Mouse (Mus musculus) embryo, embryonic 10.5 days (tissue): ENCODE results near the gene Madd.
A peak's percentile ranks its signal among the peaks of the same experiment; 100 is the strongest.
"Not testable (repeated sequence)": the region's sequence is repeated elsewhere in the genome, so short reads cannot be mapped to it uniquely, and the experiment has no call there.

Experiments
- DNase-seq: peaks from one replicate; pipeline ENCODE4 v3.0.0-alpha.2; 2015; ENCODE audit warnings: low spot score

The Madd gene

DNA sequence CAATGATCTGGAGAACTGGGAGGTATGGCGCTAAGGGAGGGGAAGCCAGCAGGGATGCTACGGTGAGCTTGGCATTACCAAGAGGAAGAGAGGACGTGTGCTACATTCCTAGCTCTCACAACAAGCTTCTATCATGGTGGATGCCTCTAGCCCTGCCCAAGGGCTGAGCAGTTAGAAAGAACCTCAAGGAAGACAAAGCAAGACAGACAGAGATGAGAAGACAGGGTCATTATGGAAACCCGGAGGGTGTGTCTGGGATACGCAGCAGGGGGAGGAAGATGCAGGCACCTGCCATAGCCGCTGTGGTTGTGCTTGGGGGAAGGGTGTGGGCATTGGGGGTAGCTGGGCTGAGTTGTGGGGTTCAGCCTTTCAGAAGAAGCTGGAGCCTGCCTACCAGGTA, 60.1 kb downstream of the Madd start:
- DNase-seq, result no peak

DNA sequence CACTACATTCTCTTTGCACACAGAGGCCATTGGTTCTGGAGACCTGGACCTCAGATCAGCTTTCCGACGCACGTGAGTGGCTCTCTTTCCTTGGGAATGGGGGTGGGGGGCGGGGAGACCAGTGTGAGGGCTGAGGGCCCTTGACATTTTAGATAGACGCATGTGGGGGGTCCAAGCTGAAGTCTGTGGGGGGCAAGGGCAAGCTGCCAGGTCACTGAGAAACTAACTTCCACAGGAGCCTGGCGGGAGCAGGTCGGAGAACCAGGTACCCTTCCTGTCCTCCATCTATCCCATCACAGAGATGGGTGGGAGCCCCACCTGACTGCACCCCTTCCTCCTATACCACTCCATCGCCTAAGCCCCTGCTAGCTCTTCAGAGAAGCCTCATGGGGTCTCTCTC, 62.1 kb downstream of the Madd start:
- no peak for DNase-seq

- no peak for DNase-seq
Observed at GRCm38 (mm10) chr2:91121011-91121410, 62.6 kb downstream of the Madd start.

DNA sequence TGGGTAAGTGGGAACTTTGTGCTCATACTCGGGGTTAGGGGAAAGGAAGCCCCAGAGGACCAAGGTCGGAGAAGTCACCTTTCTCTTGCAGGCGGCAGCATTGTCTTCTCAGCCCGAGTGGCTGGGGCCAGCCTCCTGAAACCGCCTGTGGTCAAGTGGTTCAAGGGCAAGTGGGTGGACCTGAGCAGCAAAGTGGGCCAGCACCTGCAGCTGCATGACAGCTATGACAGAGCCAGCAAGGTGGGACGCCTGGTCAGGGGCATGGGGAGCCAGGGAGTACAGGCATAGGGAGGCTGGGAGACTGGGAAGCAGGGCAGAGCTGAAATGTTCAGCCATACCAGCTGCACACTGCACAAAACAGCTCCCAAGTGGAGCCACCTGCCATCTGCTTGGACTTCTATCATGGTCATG, 63.4 kb downstream of the Madd start:
- no peak for DNase-seq

GRCm38 (mm10) chr2:91119551-91119950, 64.1 kb downstream of the Madd start:
- DNase-seq, result no peak

DNA sequence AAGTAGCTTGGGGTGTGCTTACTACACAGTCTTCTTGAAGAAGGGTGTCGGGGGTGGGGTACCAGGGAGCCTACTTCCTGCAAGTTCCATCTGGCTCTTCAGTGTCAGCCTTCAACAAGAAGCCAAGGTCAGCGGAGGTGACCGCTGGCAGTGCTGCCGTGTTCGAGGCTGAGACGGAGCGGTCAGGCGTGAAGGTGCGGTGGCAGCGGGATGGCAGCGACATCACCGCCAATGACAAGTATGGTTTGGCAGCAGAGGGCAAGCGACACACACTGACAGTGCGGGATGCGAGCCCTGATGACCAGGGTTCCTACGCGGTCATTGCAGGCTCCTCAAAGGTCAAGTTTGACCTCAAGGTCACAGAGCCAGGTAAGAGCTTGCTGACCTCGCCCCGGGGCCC, 64.6 kb downstream of the Madd start:
- no peak for DNase-seq

GRCm38 (mm10) chr2:91118647-91119046, 65.0 kb downstream of the Madd start:
- no peak for DNase-seq

DNA sequence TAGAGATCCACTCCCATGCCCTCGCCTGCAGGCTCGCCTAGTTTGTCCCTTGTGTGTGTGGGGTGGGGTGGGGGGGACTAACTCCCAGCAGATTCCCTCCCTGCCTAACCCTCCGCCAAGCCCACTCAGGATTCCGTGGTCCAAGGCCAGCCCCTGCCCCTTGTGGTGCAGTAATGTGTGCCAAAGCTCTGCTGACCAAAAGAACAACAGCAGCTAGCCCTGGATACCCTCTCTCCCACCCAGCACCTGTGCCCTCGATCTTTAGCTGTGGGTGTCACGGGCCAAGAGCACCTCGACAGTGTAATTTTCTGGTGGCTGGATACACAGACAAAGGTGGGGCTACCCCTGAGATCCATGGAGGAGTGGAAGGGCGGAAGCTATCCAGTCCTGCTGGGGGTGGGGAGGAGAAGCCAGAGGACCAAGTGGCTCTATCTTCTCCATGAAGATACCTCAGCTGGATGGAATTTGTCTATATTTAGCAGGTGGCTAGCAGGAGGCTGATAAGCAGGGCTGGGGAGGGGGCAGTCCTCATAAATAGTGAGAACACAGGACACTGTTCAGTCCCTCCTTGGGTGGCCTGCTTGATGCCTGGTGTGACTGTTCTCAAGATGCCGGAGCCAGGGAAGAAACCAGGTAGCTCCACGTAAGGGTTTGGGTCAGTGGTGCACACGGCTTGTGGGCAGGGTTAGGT, 65.9 kb downstream of the Madd start, which contains the start of gene Mybpc3:
Mybpc3 (plus strand) TSS at position 560 of the 691 bp plus-strand sequence.
- no peak for DNase-seq

GRCm38 (mm10) chr2:91116842-91117241, 66.8 kb downstream of the Madd start:
- DNase-seq, result no peak

DNA sequence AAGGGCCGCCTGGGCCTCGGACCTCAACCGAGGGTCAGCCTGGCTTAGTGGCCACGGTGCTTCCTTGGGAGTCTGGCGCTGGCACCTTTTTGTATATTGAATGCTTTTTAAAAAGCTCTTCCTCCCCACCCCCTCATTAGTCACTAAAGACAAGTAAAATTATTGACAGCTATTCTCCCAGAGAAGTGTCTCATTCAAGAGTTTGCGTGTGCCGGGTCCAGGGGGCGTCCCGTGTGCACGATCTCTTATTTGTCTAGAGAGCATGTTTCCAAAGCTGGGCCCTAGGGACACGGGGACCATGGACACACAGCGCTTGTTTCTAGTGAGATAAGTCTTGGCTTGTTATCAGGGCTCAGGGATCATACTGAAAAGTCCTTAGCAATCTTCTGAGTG, 68.1 kb downstream of the Madd start:
- DNase-seq, result no peak

- peak; percentile 97 for DNase-seq
Observed at GRCm38 (mm10) chr2:91114781-91115577, 68.7 kb downstream of the Madd start.

DNA sequence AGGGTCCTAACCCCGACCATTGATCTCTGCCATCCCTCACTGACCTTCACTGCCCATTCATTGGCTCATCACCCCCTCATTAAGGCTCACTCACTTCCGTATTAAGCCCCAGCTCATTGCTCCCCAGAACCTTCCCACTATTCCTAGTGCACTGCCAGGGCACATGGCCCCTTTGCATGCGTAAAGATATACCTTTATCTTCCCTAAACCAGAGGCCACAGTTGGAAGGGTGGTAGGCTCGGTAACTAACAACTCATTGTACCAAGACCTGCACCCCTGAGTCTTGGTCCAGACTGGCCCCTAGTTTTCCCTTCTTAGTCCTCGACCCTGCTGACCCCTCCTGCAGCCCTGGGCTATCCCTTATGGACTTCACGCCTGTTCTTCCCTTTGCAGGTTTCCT, 69.8 kb downstream of the Madd start:
- DNase-seq, result no peak

- DNase-seq, result no peak
Observed at GRCm38 (mm10) chr2:91113334-91113733, 70.3 kb downstream of the Madd start.

DNA sequence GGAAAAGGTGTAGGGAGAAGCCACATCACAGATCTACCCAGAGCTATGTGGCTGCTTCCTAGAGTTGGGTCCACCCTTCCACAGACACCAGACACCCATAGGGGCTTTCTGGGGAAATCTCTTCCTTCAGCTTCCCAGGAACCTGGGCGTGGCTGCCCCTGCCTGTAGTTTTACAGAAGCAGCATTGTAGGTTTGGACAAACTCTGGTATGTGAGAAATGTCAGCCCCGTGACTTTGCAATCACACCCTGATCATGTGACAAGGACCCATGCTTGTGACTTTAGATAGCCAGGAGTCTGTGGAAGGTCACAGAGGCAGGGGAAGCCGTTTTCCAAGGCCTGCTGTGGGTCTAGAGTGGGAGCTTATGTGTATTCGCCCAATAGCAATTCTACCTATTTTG, 71.1 kb downstream of the Madd start:
- DNase-seq, result no peak

- DNase-seq, result not testable (repeated sequence)
Observed at GRCm38 (mm10) chr2:91111832-91112231, 71.8 kb downstream of the Madd start.

GRCm38 (mm10) chr2:91110429-91110828, 73.2 kb downstream of the Madd start:
- no peak for DNase-seq

DNA sequence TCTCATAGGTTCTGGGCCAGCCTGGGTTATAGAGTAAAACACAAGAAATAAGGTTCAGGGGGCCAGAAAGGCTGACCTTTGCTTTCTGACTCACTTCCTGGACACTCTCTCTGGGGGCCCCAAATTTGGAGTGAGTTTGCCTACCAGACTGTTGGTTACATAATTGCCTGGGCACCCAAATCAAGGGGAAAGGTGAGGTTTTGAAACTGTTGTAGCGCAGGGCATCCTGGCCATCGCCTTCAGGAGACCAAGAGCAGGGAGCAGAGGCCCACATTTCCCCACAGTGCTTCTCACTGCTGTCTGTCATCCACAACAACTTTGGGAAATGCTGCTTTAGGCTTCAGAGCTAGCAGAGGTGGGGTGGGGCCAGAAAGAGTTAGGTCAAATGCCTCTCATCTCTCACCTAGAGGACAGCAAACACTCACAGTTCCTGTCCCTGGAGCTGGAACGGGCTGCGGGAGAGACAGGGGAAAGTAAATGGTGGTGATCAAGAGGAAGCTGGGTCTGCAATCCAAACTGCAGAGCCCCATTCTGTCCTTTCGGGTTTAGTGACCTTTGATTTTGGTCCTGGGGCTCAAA, 73.7 kb downstream of the Madd start:
- no peak for DNase-seq

DNA sequence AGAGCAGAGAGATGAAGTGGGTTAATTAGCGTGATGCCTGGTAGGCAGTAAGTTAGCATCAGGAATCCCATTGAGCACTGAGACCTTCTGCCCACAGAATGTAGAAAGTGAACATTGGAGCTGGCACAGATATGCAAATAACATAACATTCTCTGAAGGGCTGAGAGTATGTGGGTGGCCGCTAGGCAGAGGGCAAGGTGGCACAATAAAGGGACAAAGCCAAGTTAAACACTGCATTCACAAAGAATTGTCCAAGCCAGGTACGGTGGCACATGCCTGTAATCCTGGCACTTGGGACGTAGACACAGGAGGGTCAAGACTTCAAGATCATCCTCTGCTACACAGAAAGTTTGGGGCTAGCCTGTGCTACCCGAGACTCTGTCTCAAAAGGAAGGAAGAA, 74.4 kb downstream of the Madd start:
- DNase-seq, result no peak

- DNase-seq, result no peak
Observed at GRCm38 (mm10) chr2:91108156-91108555, 75.5 kb downstream of the Madd start.

GRCm38 (mm10) chr2:91101124-91101740, 82.4 kb downstream of the Madd start:
- DNase-seq, result peak; percentile 95

GRCm38 (mm10) chr2:91098156-91098555, 85.5 kb downstream of the Madd start:
- DNase-seq, result no peak

DNA sequence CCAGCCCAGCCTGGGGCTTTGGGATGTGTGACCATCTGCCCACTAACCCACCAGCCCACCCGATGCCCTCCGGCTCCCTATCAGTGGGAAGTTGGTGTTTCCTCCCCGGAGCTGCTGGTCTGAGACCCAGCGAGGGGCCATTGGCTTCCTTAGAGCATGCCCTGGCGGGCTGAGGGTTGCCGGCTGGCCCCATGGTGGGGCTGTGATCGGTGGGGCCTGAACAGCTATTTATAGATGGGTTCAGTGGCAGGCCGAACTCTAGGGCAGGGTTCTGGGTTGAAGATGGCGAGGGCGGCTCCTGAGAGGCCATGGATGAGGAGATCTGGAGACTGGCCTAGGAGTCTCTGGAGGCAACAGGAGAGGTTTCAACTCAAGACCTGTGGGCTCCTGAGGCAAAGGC, 86.6 kb downstream of the Madd start:
- DNase-seq, result no peak

- no peak for DNase-seq
Observed at GRCm38 (mm10) chr2:91096524-91096923, 87.1 kb downstream of the Madd start.
